Mouse (Mus musculus): ENCODE measurements around the gene Ffar3. TPM values are rescaled to one million over a fixed set of nuclear protein-coding genes. Genes with fewer than 3 reads are reported as not detected.

Ffar3 gene
- total RNA-seq, 2 experiments from 2014 or later: not detected

Other genes starting within 250 kb of the Ffar3 start
- under 1 TPM in 1 of 2 experiments, not detected in 1; 0.20 TPM for gene Upk1a, start 243.3 kb downstream of the Ffar3 start, total RNA-seq (2021)
- gene Cox6b1, start 230.0 kb downstream of the Ffar3 start, total RNA-seq (2021): 100 to 1,000 TPM; 631 to 741 TPM
- gene Etv2, start 220.3 kb downstream of the Ffar3 start, total RNA-seq (2021): not detected
- 10 to 100 TPM; 75.3 to 81.5 TPM for gene Rbm42, start 205.9 kb downstream of the Ffar3 start, total RNA-seq (2021)
- 1 to 10 TPM; 4.2 to 6.6 TPM for gene Haus5, start 191.2 kb downstream of the Ffar3 start, total RNA-seq (2021)
- not detected for gene Pmis2, start 184.6 kb downstream of the Ffar3 start, total RNA-seq (2021)
- gene 2200002J24Rik, start 157.3 kb downstream of the Ffar3 start, total RNA-seq (2021): not detected
- 1 to 10 TPM in 1 of 2 experiments, under 1 TPM in 1; 0.74 to 1.1 TPM for gene Atp4a, start 144.0 kb downstream of the Ffar3 start, total RNA-seq (2021)
- gene Tmem147, start 126.6 kb downstream of the Ffar3 start, total RNA-seq (2021): 100 to 1,000 TPM; 116 to 132 TPM
- gene Gapdhs, start 112.5 kb downstream of the Ffar3 start, total RNA-seq (2021): not detected
- gene Sbsn, start 104.7 kb downstream of the Ffar3 start, total RNA-seq (2021): 1 to 10 TPM; 7.5 to 7.7 TPM
- gene Dmkn, start 92.4 kb downstream of the Ffar3 start, total RNA-seq (2021): 1 to 10 TPM in 1 of 2 experiments, under 1 TPM in 1; 0.66 to 1.3 TPM
- gene Krtdap, start 68.3 kb downstream of the Ffar3 start, total RNA-seq (2021): not detected
- gene Ffar2, start 32.4 kb downstream of the Ffar3 start, total RNA-seq (2021): not detected
- not detected for gene Ffar1, start 5.4 kb upstream of the Ffar3 start, total RNA-seq (2021)
- not detected for gene Cd22, start 24.2 kb upstream of the Ffar3 start, total RNA-seq (2021)
- 100 to 1,000 TPM; 319 to 342 TPM for gene Mag, start 58.7 kb upstream of the Ffar3 start, total RNA-seq (2021)
- not detected for gene Hamp2, start 68.5 kb upstream of the Ffar3 start, total RNA-seq (2021)
- gene Hamp, start 87.9 kb upstream of the Ffar3 start, total RNA-seq (2021): not detected
- 100 to 1,000 TPM; 124 to 126 TPM for gene Usf2, start 100.6 kb upstream of the Ffar3 start, total RNA-seq (2021)
- gene Lsr, start 117.3 kb upstream of the Ffar3 start, total RNA-seq (2021): 1 to 10 TPM; 6.3 to 8.4 TPM
- under 1 TPM; 0.22 to 0.45 TPM for gene Fam187b, start 117.6 kb upstream of the Ffar3 start, total RNA-seq (2021)
- 10 to 100 TPM; 20.2 to 22.7 TPM for gene Fxyd5, start 186.3 kb upstream of the Ffar3 start, total RNA-seq (2021)
- gene Fxyd7, start 195.3 kb upstream of the Ffar3 start, total RNA-seq (2021): 100 to 1,000 TPM; 151 to 157 TPM
- gene Fxyd1, start 201.0 kb upstream of the Ffar3 start, total RNA-seq (2021): 100 to 1,000 TPM; 103 to 113 TPM
- gene Lgi4, start 203.2 kb upstream of the Ffar3 start, total RNA-seq (2021): 10 to 100 TPM; 31.9 to 36.1 TPM
- gene Fxyd3, start 220.5 kb upstream of the Ffar3 start, total RNA-seq (2021): not detected